Mouse (Mus musculus) left cerebral cortex, adult 8-10 months (tissue): ENCODE data around the gene Methig1. TPM values are rescaled to one million over a fixed set of nuclear protein-coding genes. Genes with fewer than 3 reads are reported as not detected.
"Not testable (repeated sequence)": the region's sequence is repeated elsewhere in the genome, so short reads cannot be mapped to it uniquely, and the experiment has no call there.

Experiments
- DNase-seq, 2 experiments: peaks; one replicate each; pipeline ENCODE4 v3.0.0; 2022; ENCODE audit warnings: low spot score in 2 of 2
- total RNA-seq, 4 experiments: library from RNA; stranded (reverse); gene quantifications; 2 replicates each; pipeline ENCODE4 v1.2.4; 2022

Gene Methig1
- total RNA-seq, 4 experiments from 2014 or later = 0.57 TPM; not detected in 3

DNA sequence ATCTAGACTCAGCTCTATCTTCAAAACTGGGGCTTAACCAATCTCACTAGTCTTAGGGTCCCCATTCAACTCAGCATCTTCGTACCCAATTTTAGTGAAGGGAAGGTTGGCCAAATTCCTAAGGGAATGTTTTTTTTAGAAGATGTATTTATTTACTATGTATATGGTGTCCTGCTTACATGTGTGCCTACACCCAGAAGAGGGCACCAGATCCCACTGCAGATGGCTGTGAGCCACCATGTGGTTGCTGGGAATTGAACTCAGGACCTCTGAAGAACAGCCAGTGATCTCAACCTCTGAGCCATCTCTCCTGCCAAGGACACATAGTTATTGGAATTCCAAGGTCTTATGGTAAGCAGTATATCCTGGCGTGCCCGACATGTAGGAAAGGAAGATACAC, 42.6 kb downstream of the Methig1 start:
- no peak for DNase-seq

- no peak for DNase-seq
These were observed 47.8 kb downstream of the Methig1 start for GRCm38 (mm10) chr15:100400592-100401250.

- DNase-seq = no peak
These were observed 48.9 kb downstream of the Methig1 start for GRCm38 (mm10) chr15:100401811-100402210.

DNA sequence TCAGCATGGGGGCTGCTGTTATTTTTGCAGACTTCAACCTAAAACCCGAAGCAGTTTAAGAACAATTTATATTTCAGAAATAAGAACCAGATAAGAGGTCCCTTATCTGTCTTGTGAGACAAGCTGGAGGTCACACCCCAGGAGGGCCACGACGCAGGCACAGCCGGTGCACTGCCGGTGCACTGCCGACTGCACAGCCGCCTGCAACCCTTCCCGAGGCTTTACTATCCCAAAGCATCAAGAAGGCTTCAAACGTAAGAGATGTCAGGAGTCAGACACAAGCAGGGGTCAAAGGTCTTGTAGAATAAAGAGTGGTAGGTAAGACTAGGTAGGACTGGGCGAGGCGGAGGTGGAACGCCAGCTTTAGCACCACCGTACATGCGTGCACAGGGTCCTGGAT, 49.4 kb downstream of the Methig1 start:
- no peak for DNase-seq

DNA sequence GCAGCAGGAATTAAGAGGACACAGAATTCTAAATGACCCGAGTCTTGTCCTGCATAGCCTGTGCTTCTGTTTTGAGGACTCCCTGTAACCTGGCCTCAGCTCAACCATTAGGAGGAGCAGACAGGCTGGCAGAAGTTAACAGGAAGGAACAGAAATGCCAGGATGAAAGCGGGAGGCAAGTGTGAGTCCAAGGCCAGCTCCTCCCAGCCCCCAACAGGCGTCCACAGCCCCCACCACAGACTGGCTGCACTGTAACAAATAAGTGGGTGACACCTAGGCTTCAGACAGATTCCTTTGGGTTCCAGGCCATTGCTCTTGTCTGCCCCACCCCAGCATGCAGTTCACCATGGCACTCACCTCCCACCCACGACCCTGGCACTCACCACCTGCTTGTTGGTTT, 49.8 kb downstream of the Methig1 start:
- no peak for DNase-seq

- no peak for DNase-seq
These were observed 50.5 kb downstream of the Methig1 start for GRCm38 (mm10) chr15:100403318-100404000.

- DNase-seq = no peak
These were observed 53.1 kb downstream of the Methig1 start for GRCm38 (mm10) chr15:100406088-100406487.

- DNase-seq = no peak
These were observed 58.1 kb downstream of the Methig1 start for GRCm38 (mm10) chr15:100410918-100411672.

GRCm38 (mm10) chr15:100411731-100412130, 58.8 kb downstream of the Methig1 start:
- DNase-seq = no peak

GRCm38 (mm10) chr15:100413306-100413705, 60.4 kb downstream of the Methig1 start:
- no peak for DNase-seq

- no peak for DNase-seq
These were observed 61.1 kb downstream of the Methig1 start for GRCm38 (mm10) chr15:100414011-100414410.

GRCm38 (mm10) chr15:100414942-100415341, 62.0 kb downstream of the Methig1 start:
- DNase-seq = no peak

DNA sequence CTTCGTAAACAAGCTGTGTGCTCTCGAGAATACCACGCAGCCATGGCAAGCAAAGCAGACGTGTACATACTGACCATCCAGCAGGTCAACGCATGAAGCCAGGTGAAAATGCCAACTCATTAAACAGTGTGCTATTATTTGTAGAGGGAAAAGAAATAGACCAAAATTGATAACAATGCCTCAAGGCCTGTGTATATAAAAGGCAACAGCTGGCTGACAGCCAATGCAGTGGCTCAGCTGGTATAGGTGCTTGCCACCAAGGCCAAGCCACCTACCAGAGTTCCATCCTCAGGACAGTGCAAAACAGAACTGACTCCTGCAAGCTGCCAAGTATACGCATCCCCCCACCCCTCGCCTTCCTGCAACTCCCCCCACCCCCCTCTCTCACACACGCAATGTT, 62.7 kb downstream of the Methig1 start:
- DNase-seq = no peak

- no peak for DNase-seq
These were observed 65.0 kb downstream of the Methig1 start for GRCm38 (mm10) chr15:100417854-100418450.

GRCm38 (mm10) chr15:100419311-100419710, 66.4 kb downstream of the Methig1 start:
- DNase-seq = no peak

- DNase-seq = no peak
These were observed 67.2 kb downstream of the Methig1 start for GRCm38 (mm10) chr15:100419901-100420745.

GRCm38 (mm10) chr15:100421059-100421757, 68.3 kb downstream of the Methig1 start:
- no peak for DNase-seq

DNA sequence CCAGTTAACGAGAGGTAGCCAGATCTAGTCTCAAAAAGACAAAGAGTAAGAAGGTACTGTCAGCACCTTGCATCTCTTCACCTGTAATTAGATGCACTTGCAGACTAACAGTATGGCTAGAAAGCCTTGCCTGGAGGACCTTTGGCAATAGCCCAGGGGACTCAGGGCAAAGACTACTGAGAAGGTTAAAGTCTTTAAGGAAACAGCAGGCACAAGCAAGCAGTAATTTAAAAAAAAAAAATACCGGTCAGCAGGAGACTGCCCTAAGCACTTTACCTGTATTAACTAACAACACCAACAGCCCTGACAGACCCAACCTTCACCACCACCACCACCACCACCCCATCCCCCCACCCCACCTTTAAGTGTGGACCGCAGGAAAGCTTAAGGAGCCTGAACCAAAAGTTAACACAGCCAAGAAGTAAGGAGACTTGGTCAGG, 68.8 kb downstream of the Methig1 start, which contains the start of gene Gm5475:
Gene Gm5475, plus strand, starts transcription at position 390 of the 440 bp plus-strand sequence.
- not testable (repeated sequence) for DNase-seq

GRCm38 (mm10) chr15:100422476-100422875, 69.5 kb downstream of the Methig1 start:
- DNase-seq = no peak
